ENCODE assay signal across 24 mouse cellular contexts in the genomic region with DNA sequence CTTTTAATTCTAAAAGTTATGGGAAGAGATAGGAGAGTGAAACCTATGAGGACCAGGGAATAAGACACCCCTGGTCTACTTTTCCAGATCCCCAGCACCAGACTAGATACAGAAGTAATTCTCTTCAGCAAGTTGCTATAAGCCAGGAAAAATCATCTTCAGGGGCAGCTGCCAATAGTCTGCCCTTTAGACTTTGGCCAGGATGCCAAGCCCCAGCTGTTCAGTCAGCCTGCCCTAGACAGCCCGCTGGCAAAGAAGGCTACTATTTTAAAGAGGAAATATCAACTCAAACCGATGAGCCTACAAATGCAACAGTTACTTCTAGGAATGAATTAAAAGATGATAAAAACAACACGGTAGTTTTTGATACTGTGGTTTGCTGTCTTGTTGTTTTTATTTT.
DNase-seq lines count a peak whose midpoint lies in the region; ATAC-seq and TF ChIP-seq lines count a peak whose summit lies in the region.
"Had no signal": no experiment of that assay in that cellular context is flagged by ENCODE, and none has a peak within 500 bp of the region (broad histone marks: within the 10 kb centered on the region; RNA-seq: fewer than 3 reads in every experiment).

No protein-coding gene starts in this region.

- peak; percentile 64 to 65 for DNase-seq in cerebellum, postnatal 14 days
- no peak for DNase-seq in cerebellum, adult 11-12 months
- DNase-seq in hindbrain, postnatal 0 days (ENCODE audit: low spot score), result peak; percentile 67
- no peak for DNase-seq in hindbrain, embryonic 11.5 days (ENCODE audit: low spot score)
- DNase-seq in midbrain, postnatal 0 days (ENCODE audit: low spot score), result peak; percentile 68
- no peak for DNase-seq in ovary, postnatal 10 days (ENCODE audit: low spot score)
- DNase-seq in embryonic facial prominence, embryonic 10.5 days (ENCODE audit: low spot score), result no peak
- DNase-seq: adrenal gland, postnatal 14 days; heart, postnatal 10 days; layer of hippocampus, adult 9-11 months; liver, embryonic 13.5 days; lung, embryonic 14.5 days; lung, postnatal 36 days; retina, postnatal 1 day; right cerebral cortex, postnatal 4 days had no signal

- peak; percentile 69; the same call in 1 of the 2 replicates for ATAC-seq in hindbrain, postnatal 0 days
- no peak for ATAC-seq in hindbrain, embryonic 11.5 days (ENCODE audit: low FRiP score)
- no peak for ATAC-seq in midbrain, postnatal 0 days (ENCODE audit: low FRiP score)
- ATAC-seq in midbrain, embryonic 16.5 days, result no peak
- ATAC-seq: activated CD4-positive, CD25-positive, alpha-beta regulatory T cell, adult 4 months; intestine, postnatal 0 days had no signal

- no peaks in the 10 kb centered on the region for H3K36me3 ChIP-seq in hindbrain, postnatal 0 days (ENCODE audit: insufficient read depth, low read length)
- no peaks in the 10 kb centered on the region for H3K36me3 ChIP-seq in hindbrain, embryonic 11.5 days (ENCODE audit: control insufficient read depth, insufficient read depth, low read length)
- no peaks in the 10 kb centered on the region for H3K36me3 ChIP-seq in midbrain, postnatal 0 days (ENCODE audit: insufficient read depth, low read length)
- H3K36me3 ChIP-seq in midbrain, embryonic 16.5 days (ENCODE audit: control insufficient read depth, insufficient read depth, low read length), result no peaks in the 10 kb centered on the region
- H3K36me3 ChIP-seq in embryonic facial prominence, embryonic 10.5 days (replicated peaks), result no peaks in the 10 kb centered on the region
- H3K36me3 ChIP-seq: forebrain, embryonic 12.5 days; G1E; hindbrain, embryonic 13.5 days; liver, embryonic 13.5 days had no signal

- H3K9ac ChIP-seq in hindbrain, postnatal 0 days (replicated peaks; ENCODE audit: low read length), result no peak overlapping the region
- H3K9ac ChIP-seq in hindbrain, embryonic 11.5 days (ENCODE audit: low read depth, low read length), result no peak overlapping the region
- H3K9ac ChIP-seq in midbrain, postnatal 0 days (replicated peaks; ENCODE audit: low read length, poor library complexity, severe bottlenecking), result no peak overlapping the region
- no peak overlapping the region for H3K9ac ChIP-seq in midbrain, embryonic 16.5 days (ENCODE audit: low read depth, low read length)
- H3K9ac ChIP-seq: forebrain, embryonic 12.5 days; hindbrain, embryonic 13.5 days; liver, embryonic 13.5 days; lung, embryonic 14.5 days had no signal

- no peak overlapping the region for H3K4me2 ChIP-seq in hindbrain, postnatal 0 days (ENCODE audit: low read depth, low read length)
- no peak overlapping the region for H3K4me2 ChIP-seq in hindbrain, embryonic 11.5 days (replicated peaks; ENCODE audit: low read depth, low read length)
- H3K4me2 ChIP-seq in midbrain, postnatal 0 days (ENCODE audit: low read depth, low read length, poor library complexity, severe bottlenecking), result no peak overlapping the region
- H3K4me2 ChIP-seq in midbrain, embryonic 16.5 days (ENCODE audit: low read length), result no peak overlapping the region
- H3K4me2 ChIP-seq: forebrain, embryonic 12.5 days; heart, embryonic 11.5 days; hindbrain, embryonic 13.5 days; liver, embryonic 13.5 days; lung, embryonic 14.5 days had no signal

- WGBS in hindbrain, postnatal 0 days, result 56% methylated on average over 3 of the region's 3 CpGs
- 85% methylated on average over 3 of the region's 3 CpGs for WGBS in hindbrain, embryonic 11.5 days
- WGBS in midbrain, postnatal 0 days, result 80% methylated on average over 3 of the region's 3 CpGs
- 89% methylated on average over 3 of the region's 3 CpGs for WGBS in midbrain, embryonic 16.5 days
- 81% methylated on average over 3 of the region's 3 CpGs for WGBS in embryonic facial prominence, embryonic 10.5 days

- H3K27me3 ChIP-seq in hindbrain, postnatal 0 days (ENCODE audit: insufficient read depth, low read length), result no peaks in the 10 kb centered on the region
- no peaks in the 10 kb centered on the region for H3K27me3 ChIP-seq in hindbrain, embryonic 11.5 days (ENCODE audit: control insufficient read depth, insufficient read depth, low read length)
- H3K27me3 ChIP-seq in midbrain, postnatal 0 days (ENCODE audit: insufficient read depth, low read length), result no peaks in the 10 kb centered on the region
- no peaks in the 10 kb centered on the region for H3K27me3 ChIP-seq in midbrain, embryonic 16.5 days (ENCODE audit: control insufficient read depth, insufficient read depth, low read depth, low read length)
- H3K27me3 ChIP-seq in embryonic facial prominence, embryonic 10.5 days (replicated peaks; ENCODE audit: low read depth, poor library complexity, severe bottlenecking), result no peaks in the 10 kb centered on the region
- H3K27me3 ChIP-seq: forebrain, embryonic 12.5 days; hindbrain, embryonic 13.5 days; liver, embryonic 13.5 days had no signal

- no peak overlapping the region for H3K4me3 ChIP-seq in hindbrain, postnatal 0 days (ENCODE audit: low read length)
- H3K4me3 ChIP-seq in hindbrain, embryonic 11.5 days (ENCODE audit: low read depth, low read length), result no peak overlapping the region
- H3K4me3 ChIP-seq in midbrain, postnatal 0 days (ENCODE audit: low read depth, low read length), result no peak overlapping the region
- H3K4me3 ChIP-seq in midbrain, embryonic 16.5 days (ENCODE audit: low read depth, low read length), result no peak overlapping the region
- H3K4me3 ChIP-seq in embryonic facial prominence, embryonic 10.5 days, result no peak overlapping the region
- H3K4me3 ChIP-seq: forebrain, embryonic 12.5 days; hindbrain, embryonic 13.5 days; left cerebral cortex, adult 2 months; liver, embryonic 13.5 days had no signal

- TF ChIP-seq CTCF in hindbrain, postnatal 0 days (IDR thresholded peaks at IDR 0.05; ENCODE audit: low read depth), result no peak
- TF ChIP-seq CTCF in midbrain, postnatal 0 days (IDR thresholded peaks at IDR 0.05), result no peak

- no peaks in the 10 kb centered on the region for H3K9me3 ChIP-seq in hindbrain, postnatal 0 days (ENCODE audit: low read length)
- H3K9me3 ChIP-seq in hindbrain, embryonic 11.5 days (ENCODE audit: control insufficient read depth, low read length), result no peaks in the 10 kb centered on the region
- no peaks in the 10 kb centered on the region for H3K9me3 ChIP-seq in midbrain, postnatal 0 days (ENCODE audit: low read length)
- no peaks in the 10 kb centered on the region for H3K9me3 ChIP-seq in midbrain, embryonic 16.5 days (replicated peaks; ENCODE audit: control insufficient read depth, low read length, poor library complexity, severe bottlenecking)
- H3K9me3 ChIP-seq in embryonic facial prominence, embryonic 10.5 days, result no peaks in the 10 kb centered on the region
- H3K9me3 ChIP-seq: forebrain, embryonic 12.5 days; G1E; hindbrain, embryonic 13.5 days; liver, embryonic 13.5 days had no signal

- H3K4me1 ChIP-seq in hindbrain, postnatal 0 days (ENCODE audit: insufficient read depth, low read length), result no peaks in the 10 kb centered on the region
- H3K4me1 ChIP-seq in hindbrain, embryonic 11.5 days (replicated peaks; ENCODE audit: control insufficient read depth, insufficient read depth, low read length), result no peaks in the 10 kb centered on the region
- no peaks in the 10 kb centered on the region for H3K4me1 ChIP-seq in midbrain, postnatal 0 days (ENCODE audit: insufficient read depth, low read length)
- H3K4me1 ChIP-seq in midbrain, embryonic 16.5 days (ENCODE audit: control insufficient read depth, insufficient read depth, low read length), result no peaks in the 10 kb centered on the region
- H3K4me1 ChIP-seq in embryonic facial prominence, embryonic 10.5 days, result no peaks in the 10 kb centered on the region
- H3K4me1 ChIP-seq: forebrain, embryonic 12.5 days; hindbrain, embryonic 13.5 days; liver, embryonic 13.5 days had no signal

- no peak overlapping the region for H3K27ac ChIP-seq in hindbrain, postnatal 0 days
- H3K27ac ChIP-seq in hindbrain, embryonic 11.5 days (ENCODE audit: low read depth, low read length), result no peak overlapping the region
- no peak overlapping the region for H3K27ac ChIP-seq in midbrain, postnatal 0 days (ENCODE audit: low read depth, low read length)
- no peak overlapping the region for H3K27ac ChIP-seq in midbrain, embryonic 16.5 days (ENCODE audit: low read length)
- no peak overlapping the region for H3K27ac ChIP-seq in embryonic facial prominence, embryonic 10.5 days (replicated peaks)
- H3K27ac ChIP-seq: forebrain, embryonic 12.5 days; hindbrain, embryonic 13.5 days; left cerebral cortex, adult 2 months; liver, embryonic 13.5 days; stomach, postnatal 0 days had no signal

Comparison
In these comparisons a context has a peak if more than half of its experiments do, and no peak if none do; other contexts are left out.
1. DNase-seq: peak in cerebellum, postnatal 14 days (2 of 2), hindbrain, postnatal 0 days (single experiment) and midbrain, postnatal 0 days (single experiment); none in cerebellum, adult 11-12 months (single experiment), hindbrain, embryonic 11.5 days (single experiment), ovary, postnatal 10 days (single experiment) and embryonic facial prominence, embryonic 10.5 days (single experiment).